In the genomic region with DNA sequence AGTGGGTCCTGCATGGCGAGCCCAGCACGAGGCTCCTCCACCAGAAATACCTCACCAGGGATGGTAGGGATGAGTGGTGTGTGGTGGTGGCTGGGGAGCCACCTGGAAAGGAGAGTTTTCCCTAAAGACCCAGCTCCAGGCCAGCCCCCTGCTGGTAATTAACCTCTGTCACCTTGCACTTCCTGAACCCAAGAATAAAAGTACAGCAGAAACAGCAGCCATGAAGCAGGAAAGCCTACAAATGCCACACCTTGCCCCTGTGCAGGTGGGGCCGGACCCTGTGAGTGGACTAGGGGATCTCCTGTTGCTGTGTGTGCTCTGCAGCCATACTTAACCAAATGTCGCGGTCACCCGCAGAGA, we compare ENCODE assay signal across 24 mouse cellular contexts. TPM values are rescaled to one million over a fixed set of nuclear protein-coding genes. Genes with fewer than 3 reads are reported as not detected.
DNase-seq lines count a peak whose midpoint lies in the region; ATAC-seq and TF ChIP-seq lines count a peak whose summit lies in the region.
"Had no signal": no experiment of that assay in that cellular context is flagged by ENCODE, and none has a peak within 500 bp of the region (broad histone marks: within the 10 kb centered on the region; RNA-seq: fewer than 3 reads in every experiment).

No protein-coding gene starts in this region.

- H3K4me2 ChIP-seq in kidney, embryonic 14.5 days (replicated peaks; ENCODE audit: low read depth, low read length) = no peak overlapping the region
- no peak overlapping the region for H3K4me2 ChIP-seq in lung, embryonic 14.5 days
- no peak overlapping the region for H3K4me2 ChIP-seq in lung, postnatal 0 days (replicated peaks; ENCODE audit: low read depth, low read length)
- H3K4me2 ChIP-seq in hindbrain, embryonic 16.5 days (ENCODE audit: low read length) = no peak overlapping the region
- H3K4me2 ChIP-seq: embryonic facial prominence, embryonic 15.5 days; heart, embryonic 12.5 days; hindbrain, embryonic 14.5 days had no signal

- DNase-seq in kidney, postnatal 4 days = no peak
- no peak for DNase-seq in lung, embryonic 14.5 days
- no peak for DNase-seq in lung, postnatal 0 days (ENCODE audit: low spot score)
- DNase-seq in MN1 (ENCODE audit: low spot score) = no peak
- DNase-seq: adrenal gland, adult 8-10 months; adrenal gland, postnatal 36 days; cerebellum, adult 11 months; cerebellum, adult 8-10 months; cerebellum, postnatal 14 days; embryo, embryonic 11 days; gastrocnemius, adult 2 months; gastrocnemius, postnatal 25 days had no signal

- peaks cover 24% of the 10 kb centered on the region for H3K4me1 ChIP-seq in kidney, embryonic 14.5 days (ENCODE audit: control insufficient read depth, insufficient read depth, low read length)
- no peaks in the 10 kb centered on the region for H3K4me1 ChIP-seq in lung, embryonic 14.5 days (ENCODE audit: insufficient read depth)
- 0 out of 2 replicates have a peak, but pooled peaks cover 5% of the 10 kb centered on the region for H3K4me1 ChIP-seq in lung, postnatal 0 days (ENCODE audit: insufficient read depth, low read depth, low read length)
- H3K4me1 ChIP-seq in brown adipose tissue, adult 24 weeks (ENCODE audit: control insufficient read depth, insufficient read depth, insufficient read length, low read length) = peaks cover 34% of the 10 kb centered on the region
- peaks cover 6% of the 10 kb centered on the region for H3K4me1 ChIP-seq in hindbrain, embryonic 16.5 days (ENCODE audit: control insufficient read depth, insufficient read depth, low read depth, low read length)

- no peaks in the 10 kb centered on the region for H3K27me3 ChIP-seq in kidney, embryonic 14.5 days (ENCODE audit: control insufficient read depth, insufficient read depth, low read length)
- H3K27me3 ChIP-seq in lung, embryonic 14.5 days (ENCODE audit: insufficient read depth, low read length) = no peaks in the 10 kb centered on the region
- no peaks in the 10 kb centered on the region for H3K27me3 ChIP-seq in lung, postnatal 0 days (replicated peaks; ENCODE audit: insufficient read depth, low read length)
- H3K27me3 ChIP-seq in hindbrain, embryonic 16.5 days (replicated peaks; ENCODE audit: control insufficient read depth, insufficient read depth, low read length) = peaks cover 2% of the 10 kb centered on the region; the same call in 1 of the 2 replicates

- TF ChIP-seq CTCF in lung, embryonic 14.5 days (IDR thresholded peaks at IDR 0.05; ENCODE audit: low read depth) = 0 out of 2 replicates have a peak, but pooled peaks have one; percentile 7
- TF ChIP-seq CTCF in lung, postnatal 0 days (IDR thresholded peaks at IDR 0.05) = no peak

- no peak overlapping the region for H3K9ac ChIP-seq in kidney, embryonic 14.5 days (ENCODE audit: low read depth, low read length)
- no peak overlapping the region for H3K9ac ChIP-seq in lung, embryonic 14.5 days
- no peak overlapping the region for H3K9ac ChIP-seq in lung, postnatal 0 days (replicated peaks; ENCODE audit: low read depth)
- no peak overlapping the region for H3K9ac ChIP-seq in hindbrain, embryonic 16.5 days (ENCODE audit: low read depth, low read length)
- H3K9ac ChIP-seq: embryonic facial prominence, embryonic 15.5 days; heart, embryonic 12.5 days; hindbrain, embryonic 14.5 days had no signal

- no peak overlapping the region for H3K4me3 ChIP-seq in kidney, embryonic 14.5 days (ENCODE audit: low read length)
- H3K4me3 ChIP-seq in lung, embryonic 14.5 days (ENCODE audit: low read depth, low read length) = no peak overlapping the region
- H3K4me3 ChIP-seq in lung, postnatal 0 days (ENCODE audit: low read depth, low read length) = no peak overlapping the region
- no peak overlapping the region for H3K4me3 ChIP-seq in brown adipose tissue, adult 24 weeks (ENCODE audit: insufficient read depth, low read depth, low read length)
- no peak overlapping the region for H3K4me3 ChIP-seq in hindbrain, embryonic 16.5 days (ENCODE audit: low read length)
- H3K4me3 ChIP-seq: embryonic facial prominence, embryonic 15.5 days; erythroblast, embryonic 14.5 days; forebrain, embryonic 10.5 days; gastrocnemius, adult 2 months; heart, embryonic 12.5 days; hindbrain, embryonic 10.5 days had no signal

- no peaks in the 10 kb centered on the region for H3K36me3 ChIP-seq in kidney, embryonic 14.5 days (ENCODE audit: control insufficient read depth, insufficient read depth, low read length)
- no peaks in the 10 kb centered on the region for H3K36me3 ChIP-seq in lung, embryonic 14.5 days (ENCODE audit: insufficient read depth)
- H3K36me3 ChIP-seq in lung, postnatal 0 days (ENCODE audit: insufficient read depth, low read length) = no peaks in the 10 kb centered on the region
- H3K36me3 ChIP-seq in hindbrain, embryonic 16.5 days (ENCODE audit: control insufficient read depth, insufficient read depth, low read length) = no peaks in the 10 kb centered on the region
- H3K36me3 ChIP-seq: embryonic facial prominence, embryonic 15.5 days; forebrain, embryonic 10.5 days; G1E; heart, embryonic 12.5 days; hindbrain, embryonic 10.5 days had no signal

- no peak for TF ChIP-seq EP300 in lung, postnatal 0 days (IDR thresholded peaks at IDR 0.05)

- no peak for ATAC-seq in kidney, embryonic 14.5 days (ENCODE audit: low FRiP score, low TSS enrichment)
- no peak for ATAC-seq in lung, embryonic 14.5 days (ENCODE audit: insufficient read depth)
- ATAC-seq in lung, postnatal 0 days = no peak
- ATAC-seq in hindbrain, embryonic 16.5 days = no peak
- ATAC-seq: forebrain, embryonic 14.5 days had no signal

- 40% methylated on average over 6 of the region's 6 CpGs for WGBS in kidney, embryonic 14.5 days
- WGBS in lung, embryonic 14.5 days = 50% methylated on average over 6 of the region's 6 CpGs
- WGBS in lung, postnatal 0 days = 62% methylated on average over 6 of the region's 6 CpGs
- 46% methylated on average over 6 of the region's 6 CpGs for WGBS in hindbrain, embryonic 16.5 days

- H3K9me3 ChIP-seq in kidney, embryonic 14.5 days (ENCODE audit: control insufficient read depth, low read length) = no peaks in the 10 kb centered on the region
- H3K9me3 ChIP-seq in lung, embryonic 14.5 days (ENCODE audit: low read depth, low read length) = no peaks in the 10 kb centered on the region
- H3K9me3 ChIP-seq in lung, postnatal 0 days (ENCODE audit: low read length) = no peaks in the 10 kb centered on the region
- H3K9me3 ChIP-seq in hindbrain, embryonic 16.5 days (ENCODE audit: control insufficient read depth, low read length) = no peaks in the 10 kb centered on the region
- H3K9me3 ChIP-seq: embryonic facial prominence, embryonic 15.5 days; forebrain, embryonic 10.5 days; heart, embryonic 12.5 days; hindbrain, embryonic 10.5 days had no signal

- peak overlapping the region; percentile 78 for H3K27ac ChIP-seq in kidney, embryonic 14.5 days (ENCODE audit: low read depth, low read length)
- H3K27ac ChIP-seq in lung, embryonic 14.5 days (ENCODE audit: low read depth) = no peak overlapping the region
- H3K27ac ChIP-seq in lung, postnatal 0 days (ENCODE audit: low read length) = no peak overlapping the region
- H3K27ac ChIP-seq in brown adipose tissue, adult 24 weeks (replicated peaks; ENCODE audit: low read depth, low read length) = 0 out of 2 replicates have a peak overlapping the region, but pooled peaks have one; percentile 11
- H3K27ac ChIP-seq in hindbrain, embryonic 16.5 days (ENCODE audit: low read depth, low read length) = no peak overlapping the region
- H3K27ac ChIP-seq: embryonic facial prominence, embryonic 15.5 days; forebrain, embryonic 10.5 days; gastrocnemius, adult 2 months; hindbrain, embryonic 10.5 days; hindbrain, embryonic 14.5 days had no signal

RNA-seq across cellular contexts. Expression of a gene that starts 57.4 kb away (rescaled TPM):
- polyA plus RNA-seq in kidney, embryonic 14.5 days (2014; fragmentation: Nextera tagmentation; extraction: Ambion mirVana) = 6.4 and 10.9 TPM in 2 replicates
- polyA plus RNA-seq in lung, embryonic 14.5 days (2014; fragmentation: Nextera tagmentation; extraction: Ambion mirVana) = 2.2 and 2.3 TPM in 2 replicates
- 24.0 and 32.4 TPM in 2 replicates for polyA plus RNA-seq in lung, postnatal 0 days (2015; fragmentation: Nextera tagmentation; extraction: Ambion mirVana)
- 16.3 and 16.4 TPM in 2 replicates for polyA plus RNA-seq in brown adipose tissue, adult 24 weeks (2012; ENCODE audit: insufficient read depth, insufficient read length, missing spikeins)
- polyA plus RNA-seq in hindbrain, embryonic 16.5 days (2015; fragmentation: Nextera tagmentation; extraction: Ambion mirVana) = 8.4 and 8.6 TPM in 2 replicates
- polyA plus RNA-seq: C2C12; erythroblast, embryonic 14.5 days; G1E had no signal

Comparison
In these comparisons a context has a peak if more than half of its experiments do, and no peak if none do; other contexts are left out.
1. H3K27ac ChIP-seq: peak in kidney, embryonic 14.5 days (single experiment) and brown adipose tissue, adult 24 weeks (single experiment); none in lung, embryonic 14.5 days (single experiment), lung, postnatal 0 days (single experiment) and hindbrain, embryonic 16.5 days (single experiment).